Mouse (Mus musculus) midbrain, embryonic 16.5 days (tissue): ENCODE data around the gene Slc31a1. TPM values are rescaled to one million over a fixed set of nuclear protein-coding genes. Genes with fewer than 3 reads are reported as not detected.

Experiments
- ATAC-seq: fragments of 200-750 bp; cut with Nextera tagmentation; 2 replicates; pipeline ENCODE4 v1.8.0; 2017; ENCODE audit warnings: moderate TSS enrichment
- H3K27ac ChIP-seq: fragments of 300-500 bp; sonication (generic); 2 replicates; pipeline ENCODE4 v1.5.1; 2014; ENCODE audit warnings: mild to moderate bottlenecking, low read length, mixed read lengths
- H3K27me3 ChIP-seq: fragments of 300-500 bp; sonication (generic); 2 replicates; pipeline ENCODE4 v1.6.1; 2014; ENCODE audit warnings: low read depth, low read length, mixed read lengths; ENCODE audit not compliant: control insufficient read depth, insufficient read depth
- H3K36me3 ChIP-seq: fragments of 300-500 bp; sonication (generic); 2 replicates; pipeline ENCODE4 v1.6.1; 2014; ENCODE audit warnings: mild to moderate bottlenecking, low read length, moderate library complexity, mixed read lengths; ENCODE audit not compliant: control insufficient read depth, insufficient read depth
- H3K4me1 ChIP-seq: fragments of 300-500 bp; sonication (generic); 2 replicates; pipeline ENCODE4 v1.6.1; 2014; ENCODE audit warnings: mild to moderate bottlenecking, low read length, mixed read lengths; ENCODE audit not compliant: control insufficient read depth, insufficient read depth
- H3K4me2 ChIP-seq: fragments of 300-500 bp; sonication (generic); 2 replicates; pipeline ENCODE4 v1.6.1; 2014; ENCODE audit warnings: mild to moderate bottlenecking, low read length, mixed read lengths
- H3K4me3 ChIP-seq: fragments of 300-500 bp; sonication (generic); 2 replicates; pipeline ENCODE4 v1.5.1; 2014; ENCODE audit warnings: low read depth, mild to moderate bottlenecking, low read length, moderate library complexity, mixed read lengths
- H3K9ac ChIP-seq: fragments of 300-500 bp; sonication (generic); 2 replicates; pipeline ENCODE4 v1.6.1; 2014; ENCODE audit warnings: low read depth, low read length, mixed read lengths
- H3K9me3 ChIP-seq: fragments of 300-500 bp; sonication (generic); replicated peaks from 2 replicates; pipeline ENCODE4 v1.6.1; 2014; ENCODE audit warnings: mild to moderate bottlenecking, low read length, mixed read lengths; ENCODE audit not compliant: control insufficient read depth, poor library complexity, severe bottlenecking
- WGBS: fragments of 180-500 bp; shearing (Covaris S2); extraction: QIAGEN DNeasy Blood & Tissue Kit; methylation state at CpG from one replicate; pipeline ENCODE4 v1.1.7; 2014; 5-methylcytosine and 5-hydroxymethylcytosine counted together
- polyA plus RNA-seq: library from polyadenylated mRNA; unstranded; fragments of >200 nt; fragmentation: Nextera tagmentation; extraction: Ambion mirVana; gene quantifications from 2 replicates; pipeline ENCODE4 v1.2.1, GENCODE M21; 2015

The Slc31a1 gene
- polyA plus RNA-seq, 1 experiment from 2014 or later: 37.7 TPM

DNA sequence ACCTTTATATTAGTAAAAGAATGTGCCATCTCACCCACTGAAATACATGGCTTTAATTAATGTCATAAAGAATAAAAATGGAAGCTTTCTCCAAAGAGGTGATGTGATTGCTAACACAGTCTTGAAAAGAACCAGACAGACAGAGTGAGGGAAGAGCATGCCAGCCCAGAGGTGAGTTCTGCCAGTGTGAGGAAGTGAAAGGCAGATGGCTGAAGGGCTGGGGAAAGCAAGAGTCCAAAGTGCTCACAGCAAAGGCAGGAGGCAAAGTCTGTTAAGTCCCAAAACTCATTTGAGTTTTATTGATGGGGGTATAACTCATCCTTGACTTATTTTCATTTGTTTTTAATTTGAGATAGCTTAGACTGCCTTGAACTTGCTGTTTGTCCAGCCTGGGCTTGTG, 70.2 kb downstream of the Slc31a1 start:
- H3K4me3 ChIP-seq: no peak overlapping the region
- no peaks in the 10 kb centered on the region for H3K9me3 ChIP-seq
- ATAC-seq: no peak
- no peaks in the 10 kb centered on the region for H3K4me1 ChIP-seq
- peaks cover 3% of the 10 kb centered on the region; the same call in 1 of the 2 replicates for H3K36me3 ChIP-seq
- no peaks in the 10 kb centered on the region for H3K27me3 ChIP-seq
- no peak overlapping the region for H3K9ac ChIP-seq
- H3K4me2 ChIP-seq: no peak overlapping the region
- H3K27ac ChIP-seq: no peak overlapping the region

DNA sequence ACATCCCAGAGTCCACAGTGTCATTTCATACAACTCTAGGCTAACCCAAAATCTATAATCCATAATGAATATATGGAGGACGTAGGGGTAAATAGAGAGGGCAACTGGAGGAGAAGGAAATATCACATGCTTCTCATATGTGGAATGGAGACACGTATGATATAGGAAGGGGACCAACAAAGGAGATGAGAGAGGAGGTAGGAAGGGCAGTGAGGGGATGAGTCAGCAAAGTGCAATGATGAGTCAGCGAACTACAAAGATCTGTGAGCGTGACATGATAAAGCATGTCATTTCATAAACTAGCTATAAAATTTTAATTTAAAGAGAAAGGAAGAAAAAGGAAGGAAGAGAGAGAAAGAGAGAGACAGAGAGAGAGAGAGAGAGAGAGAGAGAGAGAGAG, 71.0 kb downstream of the Slc31a1 start:
- Histone ChIP-seq H3K27me3 (no peaks in the 10 kb centered on the region), H3K4me1 (no peaks in the 10 kb centered on the region), H3K9me3 (no peaks in the 10 kb centered on the region), H3K4me3 (no peak overlapping the region), H3K4me2 (no peak overlapping the region), H3K9ac (no peak overlapping the region), H3K36me3 (no peaks in the 10 kb centered on the region), H3K27ac (no peak overlapping the region)
- WGBS: 87% methylated on average over 4 of the region's 4 CpGs
- no peak for ATAC-seq

GRCm38 (mm10) chr4:62433939-62434870, 73.7 kb downstream of the Slc31a1 start:
- no peak overlapping the region for H3K4me2 ChIP-seq
- no peaks in the 10 kb centered on the region for H3K27me3 ChIP-seq
- no peak overlapping the region for H3K9ac ChIP-seq
- H3K27ac ChIP-seq: no peak overlapping the region
- no peaks in the 10 kb centered on the region for H3K36me3 ChIP-seq
- 86% methylated on average over 7 of the region's 7 CpGs for WGBS
- ATAC-seq: no peak
- no peak overlapping the region for H3K4me3 ChIP-seq
- no peaks in the 10 kb centered on the region for H3K9me3 ChIP-seq
- H3K4me1 ChIP-seq: no peaks in the 10 kb centered on the region

- no peaks in the 10 kb centered on the region for H3K4me1 ChIP-seq
- no peaks in the 10 kb centered on the region for H3K9me3 ChIP-seq
- H3K36me3 ChIP-seq: no peaks in the 10 kb centered on the region
- H3K9ac ChIP-seq: no peak within 1 kb of the TSS
- WGBS: 81% methylated on average over 6 of the region's 6 CpGs
- no peak within 1 kb of the TSS for H3K27ac ChIP-seq
- no peaks in the 10 kb centered on the region for H3K27me3 ChIP-seq
- no peak within 1 kb of the TSS for H3K4me3 ChIP-seq
- no peak for ATAC-seq
- no peak within 1 kb of the TSS for H3K4me2 ChIP-seq
Measured at GRCm38 (mm10) chr4:62435081-62435480, 74.6 kb downstream of the Slc31a1 start, which contains the start of gene Rnf183. Gene Rnf183, minus strand, starts transcription at chr4:62435252.

DNA sequence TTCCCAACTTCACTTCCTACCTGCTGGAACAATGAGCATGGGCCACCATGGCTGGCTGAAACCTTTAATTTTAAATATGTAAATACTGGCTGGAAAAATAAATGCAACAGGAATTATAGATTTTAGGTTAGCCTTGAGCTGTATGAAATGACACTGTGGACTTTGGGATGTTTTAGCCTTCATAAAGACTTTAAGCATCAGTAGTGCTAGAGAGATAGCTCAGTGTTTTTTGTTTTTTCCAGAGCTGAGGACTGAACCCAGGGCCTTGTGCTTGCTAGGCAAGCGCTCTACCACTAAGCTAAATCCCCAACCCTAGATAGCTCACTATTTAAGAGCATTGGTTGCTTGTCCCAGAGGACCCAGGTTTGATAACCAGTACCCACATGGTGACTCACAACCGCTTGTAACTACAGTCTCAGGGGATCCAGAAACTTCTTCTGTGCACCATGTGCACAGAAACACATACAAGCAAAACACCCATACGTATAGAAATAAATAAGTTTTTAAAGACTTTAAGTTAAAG, 76.8 kb downstream of the Slc31a1 start:
- no peak for ATAC-seq
- no peak overlapping the region for H3K4me3 ChIP-seq
- WGBS: 94% methylated on average over 3 of the region's 3 CpGs
- H3K36me3 ChIP-seq: no peaks in the 10 kb centered on the region
- no peak overlapping the region for H3K27ac ChIP-seq
- H3K4me1 ChIP-seq: no peaks in the 10 kb centered on the region
- no peak overlapping the region for H3K4me2 ChIP-seq
- H3K9ac ChIP-seq: no peak overlapping the region
- H3K27me3 ChIP-seq: no peaks in the 10 kb centered on the region
- H3K9me3 ChIP-seq: no peaks in the 10 kb centered on the region

- no peaks in the 10 kb centered on the region for H3K27me3 ChIP-seq
- H3K4me2 ChIP-seq: no peak overlapping the region
- no peak overlapping the region for H3K4me3 ChIP-seq
- no peak overlapping the region for H3K9ac ChIP-seq
- H3K36me3 ChIP-seq: no peaks in the 10 kb centered on the region
- ATAC-seq: no peak
- no peaks in the 10 kb centered on the region for H3K9me3 ChIP-seq
- H3K27ac ChIP-seq: no peak overlapping the region
- no peaks in the 10 kb centered on the region for H3K4me1 ChIP-seq
- 85% methylated on average over 7 of the region's 7 CpGs for WGBS
Measured at GRCm38 (mm10) chr4:62437871-62438270, 77.3 kb downstream of the Slc31a1 start.

GRCm38 (mm10) chr4:62439793-62440192, 79.3 kb downstream of the Slc31a1 start:
- H3K9ac ChIP-seq: no peak overlapping the region
- no peak overlapping the region for H3K4me3 ChIP-seq
- H3K36me3 ChIP-seq: no peaks in the 10 kb centered on the region
- no peaks in the 10 kb centered on the region for H3K9me3 ChIP-seq
- no peak overlapping the region for H3K4me2 ChIP-seq
- no peak for ATAC-seq
- WGBS: 74% methylated on average over 4 of the region's 4 CpGs
- H3K27me3 ChIP-seq: no peaks in the 10 kb centered on the region
- H3K4me1 ChIP-seq: no peaks in the 10 kb centered on the region
- H3K27ac ChIP-seq: no peak overlapping the region

DNA sequence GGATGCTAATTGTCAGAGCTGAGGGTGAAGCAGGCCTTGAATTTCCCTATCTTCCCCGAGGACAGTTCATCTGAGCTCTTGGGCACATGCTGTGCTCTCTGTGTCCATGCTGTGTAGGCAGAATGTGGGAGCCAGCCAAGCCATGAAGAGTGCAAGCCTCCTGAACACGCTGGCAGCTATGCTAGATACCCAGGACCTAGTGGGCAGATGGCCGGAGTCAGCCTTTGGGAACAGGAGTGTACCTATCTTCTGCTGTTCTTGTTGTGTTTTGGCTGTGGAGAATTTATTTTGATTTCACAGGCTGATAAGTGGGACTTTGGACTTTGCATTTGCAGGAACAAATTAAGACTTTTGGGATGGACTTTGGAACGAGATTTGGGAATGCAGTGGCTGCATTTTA, 80.0 kb downstream of the Slc31a1 start:
- Histone ChIP-seq H3K27me3 (no peaks in the 10 kb centered on the region), H3K36me3 (no peaks in the 10 kb centered on the region), H3K27ac (no peak overlapping the region), H3K9me3 (no peaks in the 10 kb centered on the region), H3K4me2 (no peak overlapping the region), H3K4me3 (no peak overlapping the region), H3K9ac (no peak overlapping the region), H3K4me1 (no peaks in the 10 kb centered on the region)
- WGBS: 75% methylated on average over 4 of the region's 4 CpGs
- ATAC-seq: no peak

DNA sequence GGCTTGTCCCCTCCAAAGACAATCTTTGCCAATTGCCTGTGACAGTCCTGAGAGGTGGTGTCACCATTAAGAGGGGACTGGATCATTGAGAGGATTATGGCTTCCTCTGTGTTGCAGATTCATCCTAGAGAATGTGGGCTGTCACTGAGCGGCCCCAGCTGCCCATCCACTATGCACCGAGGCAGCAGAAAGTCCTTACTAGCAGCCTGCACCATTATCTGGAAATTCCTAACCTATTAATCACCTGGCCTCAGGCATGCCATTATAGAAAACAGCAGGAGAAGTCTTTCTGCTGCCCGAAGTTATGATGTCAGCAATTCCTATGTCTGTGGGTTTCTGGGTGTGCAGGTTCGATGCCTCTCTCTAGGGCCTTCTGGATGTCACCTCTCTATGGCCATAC, 80.5 kb downstream of the Slc31a1 start:
- Histone ChIP-seq H3K4me3 (no peak overlapping the region), H3K27ac (no peak overlapping the region), H3K9me3 (no peaks in the 10 kb centered on the region), H3K36me3 (no peaks in the 10 kb centered on the region), H3K27me3 (no peaks in the 10 kb centered on the region), H3K9ac (no peak overlapping the region), H3K4me2 (no peak overlapping the region), H3K4me1 (no peaks in the 10 kb centered on the region)
- no peak for ATAC-seq
- WGBS: 84% methylated on average over 4 of the region's 4 CpGs
